ENCODE assay signal across 21 mouse cellular contexts in genomic region chr5:48114969-48115537, GRCm38 (mm10).
"Had no signal": no experiment of that assay in that cellular context is flagged by ENCODE, and none has a peak within 500 bp of the region (broad histone marks: within the 10 kb centered on the region; RNA-seq: fewer than 3 reads in every experiment).

No protein-coding gene starts in this region.

- H3K27me3 ChIP-seq: limb, embryonic 12.5 days; limb, embryonic 15.5 days; neural tube, embryonic 15.5 days had no signal

- ATAC-seq: liver, postnatal 0 days; lung, postnatal 0 days had no signal

- H3K36me3 ChIP-seq: limb, embryonic 12.5 days; limb, embryonic 15.5 days; neural tube, embryonic 15.5 days had no signal

- H3K27ac ChIP-seq: limb, embryonic 12.5 days; limb, embryonic 15.5 days; liver, embryonic 14.5 days; macrophage; neural tube, embryonic 15.5 days; stomach, postnatal 0 days had no signal

- H3K9me3 ChIP-seq: limb, embryonic 12.5 days; limb, embryonic 15.5 days; neural tube, embryonic 15.5 days had no signal

- H3K4me3 ChIP-seq: limb, embryonic 12.5 days; limb, embryonic 15.5 days; myocyte; neural tube, embryonic 15.5 days had no signal

- H3K4me1 ChIP-seq: limb, embryonic 12.5 days; limb, embryonic 15.5 days had no signal

- H3K4me2 ChIP-seq: limb, embryonic 12.5 days; limb, embryonic 15.5 days; liver, embryonic 11.5 days; lung, embryonic 14.5 days; neural tube, embryonic 15.5 days had no signal

- DNase-seq: kidney, adult 9 months; kidney, postnatal 14 days; kidney, postnatal 4 days; left cerebral cortex, postnatal 4 days; liver, postnatal 0 days; lung, embryonic 14.5 days; right cerebral cortex, adult 18-20 months; right cerebral cortex, postnatal 14 days; right cerebral cortex, postnatal 4 days; thymus, adult 2 months; thymus, postnatal 14 days; thymus, postnatal 4 days had no signal

- H3K9ac ChIP-seq: limb, embryonic 12.5 days; limb, embryonic 15.5 days; liver, embryonic 14.5 days; liver, postnatal 0 days; lung, embryonic 14.5 days; neural tube, embryonic 15.5 days had no signal
